Mouse (Mus musculus) cerebellum, adult 11-12 months (tissue): ENCODE measurements at regions not wholly inside any gene's neighbourhood (a gene's known extent, or its start where the extent isn't known, plus 50 kb on each side); places are given as distances from the start of the nearest gene placed in this dataset.

Experiments
- DNase-seq: peaks from one replicate; pipeline ENCODE4 v3.0.0; 2022

DNA sequence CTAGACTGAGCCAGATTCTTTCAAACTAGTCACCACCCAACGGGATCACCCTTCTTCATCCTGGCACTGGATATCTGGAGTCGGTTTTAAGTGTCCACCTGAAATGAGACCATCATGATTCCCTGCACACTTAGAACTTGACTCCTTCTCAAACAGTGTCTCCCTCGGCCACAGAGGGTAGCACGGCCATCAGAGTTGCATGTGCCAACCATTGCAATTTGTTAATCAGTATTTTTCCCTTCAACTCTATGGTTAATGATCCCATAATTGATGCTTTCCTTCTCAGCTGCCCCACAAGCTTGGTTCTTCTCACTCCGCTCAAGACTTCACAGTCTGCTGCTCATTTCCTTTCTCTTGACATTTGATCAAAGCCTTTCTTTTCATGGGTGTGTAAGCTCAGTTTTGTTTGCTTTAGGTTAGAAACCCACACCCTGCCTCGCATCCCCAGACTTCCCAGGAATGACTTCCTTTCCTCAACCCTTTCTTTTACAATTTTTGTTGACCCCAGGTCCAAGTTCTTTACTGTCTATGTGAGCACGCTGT lies 253.0 kb upstream of the Fam19a5 start:
- DNase-seq, result no peak

DNA sequence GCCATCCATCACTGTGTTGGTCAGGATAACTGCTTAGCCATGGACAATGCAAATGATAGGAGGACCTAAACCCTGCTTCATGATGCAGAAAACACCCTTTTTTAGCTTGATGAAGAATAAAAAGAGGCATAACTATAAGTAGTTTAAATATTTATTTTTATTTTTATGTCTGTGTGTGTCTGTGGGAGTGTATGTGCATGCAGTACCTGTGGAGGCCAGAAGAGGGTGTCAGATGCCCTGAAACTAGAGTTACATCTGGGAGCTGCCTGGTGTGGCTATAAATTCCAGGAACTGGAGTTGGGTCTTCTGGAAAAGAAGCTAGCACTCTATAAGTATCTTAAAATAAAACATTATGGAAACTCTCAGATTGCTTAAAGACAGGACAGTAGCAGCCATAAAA lies 224.2 kb upstream of the Fam19a5 start:
- no peak for DNase-seq

DNA sequence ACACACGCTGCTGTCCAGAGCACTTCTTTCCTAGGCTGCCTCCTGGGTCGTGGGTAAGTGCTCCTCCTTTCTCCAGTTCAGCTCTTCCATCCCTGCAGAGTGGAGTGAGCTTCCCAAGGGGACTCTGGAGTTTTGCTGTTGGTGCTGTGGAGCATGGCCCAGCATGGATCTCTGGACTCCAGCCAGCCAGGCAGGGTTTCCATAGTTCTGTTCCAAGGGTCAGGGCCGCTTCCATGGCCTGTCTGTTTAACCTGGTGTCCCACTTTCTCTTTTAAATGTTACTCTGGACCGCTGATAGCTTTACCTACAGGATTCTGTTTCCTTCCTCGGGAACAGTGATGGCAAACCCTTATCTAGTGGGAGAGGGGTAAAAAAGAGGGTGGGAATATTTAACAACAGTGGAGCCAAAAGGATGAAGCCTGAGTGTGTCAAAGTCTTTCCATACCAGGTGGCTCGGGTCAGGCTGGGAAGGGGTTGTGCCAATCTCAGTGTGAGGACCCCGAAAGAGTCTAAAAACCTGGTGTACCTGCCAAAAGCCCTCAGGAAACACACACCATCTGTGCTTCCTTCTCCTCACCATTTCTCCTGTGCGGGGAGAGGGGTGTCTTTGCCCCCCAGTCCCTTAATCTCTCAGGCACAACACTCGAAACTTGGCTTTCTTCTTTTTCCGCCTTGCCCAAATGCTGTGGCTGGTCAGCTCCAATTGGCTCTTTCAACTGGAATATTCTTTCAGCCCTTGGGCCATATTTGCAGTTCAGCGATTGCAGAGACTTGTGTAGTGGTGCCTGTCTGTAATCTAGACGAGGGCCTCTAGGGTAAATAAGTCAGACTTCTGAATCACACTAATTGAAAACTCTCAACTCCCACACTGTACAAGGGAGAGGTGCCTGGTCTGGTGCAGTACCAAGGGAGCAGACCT lies 222.8 kb upstream of the Fam19a5 start:
- no peak for DNase-seq

DNA sequence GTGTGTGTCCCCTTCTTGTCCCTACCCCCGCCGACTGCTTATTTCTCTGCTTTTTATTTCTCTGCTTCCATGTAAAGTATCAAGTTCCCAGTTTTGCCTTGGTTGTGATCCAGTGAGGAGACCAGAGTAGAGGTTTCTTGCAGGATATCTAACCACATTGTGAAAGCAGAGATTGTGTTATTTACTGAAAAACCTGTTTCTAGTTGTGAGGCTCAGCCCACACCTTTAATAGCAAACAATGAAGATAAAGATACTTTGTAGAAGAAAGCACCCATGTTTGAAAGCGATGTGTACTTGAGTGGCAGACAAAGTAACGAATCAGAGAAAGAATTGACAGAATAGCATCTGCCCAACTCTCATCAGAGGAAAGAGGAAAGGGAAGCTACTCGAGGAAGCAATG lies 218.7 kb upstream of the Fam19a5 start:
- no peak for DNase-seq

DNA sequence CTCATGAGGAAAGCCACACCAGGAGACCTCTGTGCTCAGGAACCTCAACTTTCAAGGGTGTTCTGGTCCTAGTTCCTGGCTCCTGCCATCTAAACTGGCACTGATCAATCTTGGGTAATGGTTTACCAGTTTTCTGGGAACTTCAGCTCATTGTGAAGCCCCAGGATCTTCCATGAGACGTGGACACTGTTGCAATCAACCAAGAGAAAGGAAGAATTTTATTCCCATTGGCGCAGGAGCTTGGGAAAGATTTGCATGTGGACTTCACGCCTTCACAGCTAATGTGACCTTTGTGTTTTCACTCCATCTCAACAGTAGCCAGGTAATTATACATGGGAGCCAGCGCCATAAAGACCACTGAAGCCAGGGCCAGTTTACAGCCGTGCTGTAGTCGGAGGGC lies 217.8 kb upstream of the Fam19a5 start:
- no peak for DNase-seq

DNA sequence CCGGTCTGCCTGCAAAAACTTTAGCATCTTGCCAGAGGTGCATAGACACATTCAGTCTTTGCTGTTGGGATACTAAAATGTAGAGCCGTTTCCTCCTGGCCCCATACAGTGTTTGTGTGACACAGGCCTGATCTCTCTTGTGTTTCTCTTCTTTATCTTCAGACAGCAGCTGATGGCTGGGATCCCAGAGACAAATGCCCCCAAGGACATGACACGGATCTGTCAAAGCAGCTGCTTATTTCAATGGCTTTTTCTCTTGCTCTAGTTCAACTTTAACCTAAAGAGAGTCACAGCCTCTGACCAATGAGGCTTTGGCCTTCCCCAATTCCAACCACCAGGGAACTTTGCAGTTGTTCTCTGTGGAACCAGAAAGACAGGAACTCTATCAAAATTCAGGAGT lies 211.7 kb upstream of the Fam19a5 start:
- no peak for DNase-seq

DNA sequence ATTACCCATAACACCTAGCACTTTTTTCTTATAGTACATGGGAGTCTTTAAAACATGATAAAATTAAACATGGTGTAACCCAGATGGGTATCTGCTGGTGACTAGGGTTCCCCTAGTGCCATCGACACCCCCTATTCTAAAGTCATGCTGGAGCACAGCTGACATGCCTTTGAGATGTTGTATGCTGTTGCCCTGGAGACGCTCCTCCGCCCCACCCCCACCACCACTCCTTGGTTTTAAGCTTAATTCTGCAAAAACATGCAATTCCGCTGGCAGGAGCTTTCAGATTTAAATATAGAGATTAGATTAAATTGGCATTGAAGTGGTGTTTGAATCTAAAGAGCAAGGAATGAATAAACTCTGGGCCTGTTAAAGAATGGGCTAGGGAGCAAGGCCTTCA lies 210.6 kb upstream of the Fam19a5 start:
- no peak for DNase-seq

DNA sequence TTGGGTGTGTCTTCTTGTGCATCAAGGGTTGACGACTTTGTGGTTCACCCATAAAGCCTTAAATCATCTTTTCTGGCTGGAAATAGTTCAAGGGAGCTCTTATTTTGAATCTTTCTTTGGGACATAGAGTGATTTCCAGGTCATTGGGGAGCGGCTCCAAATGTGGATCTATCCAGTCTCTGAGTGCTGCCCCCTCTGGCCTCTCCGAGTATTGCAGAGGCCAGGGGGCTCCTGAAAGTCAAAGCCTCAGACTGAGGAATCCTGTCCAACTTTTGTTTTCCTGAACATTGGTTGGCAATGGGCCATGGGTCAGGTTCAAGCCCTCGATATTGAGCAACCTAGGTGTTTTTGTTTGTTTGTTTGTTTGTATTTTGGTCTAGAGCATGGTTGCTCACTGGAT lies 209.7 kb upstream of the Fam19a5 start:
- DNase-seq, result no peak

DNA sequence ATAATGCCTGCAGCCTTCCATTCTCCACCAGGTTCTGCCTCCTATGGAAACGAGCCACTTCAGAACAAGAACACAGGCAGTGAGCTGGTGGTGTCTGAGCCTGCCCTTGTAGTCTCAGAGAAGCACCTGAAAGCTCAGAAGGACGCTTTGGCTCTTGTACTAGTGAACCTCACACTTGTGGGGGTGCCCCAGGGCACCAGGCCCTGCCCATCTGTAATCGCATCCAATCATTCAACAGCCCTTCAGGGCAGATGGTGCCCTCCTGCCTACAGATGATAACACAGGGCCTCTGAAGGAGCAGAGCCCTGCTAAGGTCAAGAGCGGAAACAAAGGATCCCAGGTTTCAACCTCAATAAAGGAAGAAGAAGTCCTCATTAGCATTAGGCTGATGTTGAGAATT lies 208.8 kb upstream of the Fam19a5 start:
- DNase-seq, result no peak

DNA sequence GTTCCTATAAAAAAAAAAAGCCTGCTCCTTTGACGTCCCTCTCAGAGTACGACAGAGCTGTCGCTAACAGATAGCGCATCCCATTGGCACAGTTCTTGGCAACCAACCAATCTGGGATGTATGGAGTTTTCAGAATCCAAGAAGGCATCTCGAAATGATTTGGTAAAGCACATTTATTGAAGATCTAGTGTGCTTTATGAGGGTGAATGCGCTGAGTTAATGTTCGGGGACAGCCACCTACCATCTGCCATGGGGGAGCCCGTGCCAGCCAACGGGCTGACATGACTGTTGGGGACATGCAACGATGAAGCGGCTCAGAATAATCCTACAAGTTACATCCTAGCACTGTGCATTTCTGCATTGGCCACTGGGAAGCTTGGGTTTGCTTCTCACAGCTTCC lies 208.4 kb upstream of the Fam19a5 start:
- peak; percentile 65 for DNase-seq

DNA sequence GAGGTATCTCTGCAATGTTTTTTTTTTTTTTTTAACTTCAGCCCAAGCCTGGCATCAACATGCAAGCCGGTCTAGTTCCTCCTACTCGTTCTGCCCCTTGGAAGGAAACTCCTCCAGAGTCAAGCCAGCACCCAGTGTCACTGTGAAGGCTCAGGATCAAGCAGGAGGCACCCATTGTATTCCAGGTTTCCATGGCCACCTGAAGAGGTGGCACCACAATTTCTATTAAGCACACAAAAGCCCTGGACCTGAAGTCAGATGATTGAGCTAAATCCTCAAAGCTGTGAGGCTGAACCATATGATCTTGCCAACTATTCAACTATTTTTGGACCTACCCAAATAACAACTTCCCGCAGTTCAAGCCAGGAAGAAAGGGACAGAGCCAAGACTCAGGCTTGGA lies 204.2 kb upstream of the Fam19a5 start:
- no peak for DNase-seq

DNA sequence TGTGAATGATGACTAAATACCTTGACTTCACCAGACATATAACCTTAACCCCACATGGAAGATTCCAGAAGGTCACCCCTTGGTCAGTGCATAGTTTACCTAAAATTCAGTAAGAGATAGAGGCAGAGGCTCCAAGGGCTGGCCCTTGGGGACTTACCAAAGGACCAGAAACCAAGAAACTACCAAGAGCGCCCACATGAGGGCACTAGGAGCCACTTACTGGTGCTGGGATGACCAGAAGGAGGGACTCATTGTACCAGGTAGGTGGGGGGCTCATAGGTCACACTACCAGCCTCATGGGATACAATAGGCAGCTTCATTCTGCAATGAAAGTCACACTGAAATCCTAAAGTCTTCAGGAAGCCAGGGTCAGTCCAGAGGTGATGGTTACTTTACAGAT lies 201.4 kb upstream of the Fam19a5 start:
- DNase-seq, result no peak

DNA sequence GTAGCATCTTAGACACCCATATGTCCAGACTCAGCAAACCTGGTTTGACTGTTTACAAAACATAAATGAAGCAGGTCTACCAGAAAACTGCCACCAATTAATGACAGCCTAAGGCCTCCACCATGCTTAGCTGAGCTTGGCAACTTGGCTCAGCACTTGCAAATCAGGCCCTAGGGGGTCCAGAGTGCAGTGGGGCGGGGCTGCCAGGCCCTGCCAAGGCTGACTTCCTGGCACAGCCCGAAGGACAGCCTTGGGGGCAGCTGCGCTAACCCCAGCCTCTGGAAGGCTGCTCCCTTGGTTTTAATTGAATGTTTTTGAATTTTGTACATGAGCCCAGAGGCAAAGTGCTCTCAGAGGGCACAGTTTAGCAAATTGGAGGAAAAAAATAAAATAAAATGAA lies 198.3 kb upstream of the Fam19a5 start:
- peak; percentile 51 for DNase-seq

DNA sequence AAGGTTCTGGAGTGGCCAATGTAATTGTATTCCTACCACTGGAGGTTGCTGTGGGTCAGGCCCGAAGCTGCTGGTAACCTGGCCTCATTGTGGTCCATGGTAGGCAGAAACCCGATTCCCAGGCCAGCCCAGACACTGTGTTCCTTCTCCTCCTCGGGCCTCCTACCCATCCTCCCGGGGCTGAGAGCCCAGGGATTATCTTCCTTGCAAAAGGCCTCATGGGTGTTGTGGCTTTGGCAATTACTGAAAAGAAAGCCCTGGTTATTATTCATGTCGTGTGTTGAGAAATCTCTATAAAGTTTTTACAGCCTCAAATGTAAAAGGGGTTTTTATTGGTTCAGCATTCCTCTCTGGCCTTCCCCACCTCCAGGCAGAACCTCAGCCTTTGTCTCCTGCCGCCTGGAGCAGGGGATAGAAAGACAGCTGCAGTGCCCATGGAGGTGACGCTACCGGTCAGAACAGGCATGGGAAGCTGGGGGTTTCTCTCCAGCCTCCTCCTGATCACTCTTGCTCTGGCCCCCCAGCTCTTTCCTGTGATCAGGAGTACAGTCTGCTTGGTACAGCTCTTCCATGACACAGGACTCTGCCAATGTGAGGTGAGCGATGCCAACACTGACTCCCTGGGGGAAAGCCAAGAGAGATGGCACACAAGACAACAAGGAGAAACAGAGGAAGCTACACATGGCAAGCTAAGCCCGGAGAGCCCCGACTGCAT lies 194.4 kb upstream of the Fam19a5 start:
- peak; percentile 64 for DNase-seq

DNA sequence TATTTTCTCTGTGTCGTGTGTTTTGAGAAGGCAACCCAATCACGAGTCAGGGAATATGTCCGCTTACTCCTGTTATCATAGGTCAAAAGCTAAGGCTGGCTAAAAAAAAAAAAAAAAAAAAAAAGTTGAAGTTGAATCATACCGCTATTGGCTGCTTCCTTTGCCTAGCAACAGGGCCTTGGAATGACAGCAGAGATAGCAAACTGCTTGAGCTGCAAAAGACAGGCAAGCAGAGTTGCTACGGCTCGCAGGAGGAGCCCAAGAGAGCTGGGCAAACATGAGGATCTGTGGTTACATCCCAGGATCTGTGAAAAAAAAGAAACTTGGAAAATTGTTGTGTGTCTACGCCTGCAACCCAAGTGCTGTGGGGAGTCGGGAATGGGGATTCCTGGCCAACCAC lies 191.3 kb upstream of the Fam19a5 start:
- DNase-seq, result no peak

DNA sequence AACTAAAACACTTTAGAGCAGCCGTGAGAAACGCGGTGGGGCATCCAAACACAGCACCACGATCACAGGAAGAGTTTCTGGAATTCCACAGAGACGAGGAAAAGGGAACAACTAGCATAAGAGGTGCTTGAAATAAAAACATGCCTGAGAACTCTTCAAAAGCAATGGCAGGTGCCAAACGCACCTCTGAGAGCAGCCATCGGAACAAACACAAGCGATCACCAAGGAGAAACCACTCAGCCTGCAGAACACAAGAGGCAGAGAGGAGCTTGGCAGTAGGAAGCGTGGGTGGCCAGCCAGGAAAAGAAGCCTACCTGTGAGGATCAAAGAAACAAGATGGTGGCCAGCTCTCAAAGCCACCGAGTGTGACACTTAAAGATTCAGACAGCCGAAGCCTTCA lies 190.2 kb upstream of the Fam19a5 start:
- DNase-seq, result no peak

DNA sequence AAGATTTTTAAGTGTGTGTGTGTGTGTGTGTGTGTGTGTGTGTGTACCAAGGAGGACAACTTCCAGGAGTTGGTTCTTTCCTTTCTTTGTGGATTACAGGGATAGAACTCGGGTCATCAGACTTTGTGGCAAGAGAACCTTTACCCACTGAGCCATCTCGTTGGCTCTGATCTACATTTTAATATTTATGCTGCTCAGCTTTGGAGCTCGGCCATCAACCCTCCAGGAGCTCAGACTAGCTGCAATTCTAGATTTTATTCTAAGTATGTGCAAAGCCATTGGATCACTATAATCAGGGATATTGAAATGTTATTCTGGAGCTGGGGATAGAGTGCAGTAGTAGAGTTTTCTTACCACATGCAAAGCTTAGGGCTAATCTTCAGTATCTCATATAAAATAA lies 183.6 kb upstream of the Fam19a5 start:
- DNase-seq, result no peak

DNA sequence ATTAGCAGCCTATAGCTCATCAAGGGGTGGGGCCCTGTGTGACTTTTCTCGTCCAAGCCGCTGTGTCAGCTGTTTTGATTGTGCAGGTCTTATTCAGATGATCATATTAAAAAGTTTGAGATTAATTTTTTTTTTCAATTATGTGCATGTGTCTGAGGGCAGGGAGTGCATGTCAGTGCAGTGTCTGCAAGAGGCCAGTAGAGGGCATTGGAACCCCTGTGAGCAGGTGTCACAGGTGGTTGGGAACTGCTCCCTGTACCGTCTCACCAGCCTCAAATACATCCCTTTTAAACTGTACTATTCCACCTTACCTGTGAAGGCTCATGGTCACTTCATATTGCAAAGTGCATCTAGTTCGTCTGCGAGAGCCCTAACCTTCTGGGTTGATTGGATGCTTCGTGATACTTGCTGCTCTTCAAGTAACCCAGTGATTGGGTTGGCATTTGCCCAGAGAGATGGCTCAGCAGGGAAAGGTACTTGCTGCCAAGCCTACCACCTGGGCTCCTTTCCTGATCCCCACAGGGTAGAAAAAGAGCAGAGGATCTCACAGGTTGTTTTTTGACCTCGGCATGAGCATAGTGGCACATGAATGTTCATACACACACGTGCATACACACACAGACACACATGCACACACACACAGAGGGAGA lies 178.3 kb upstream of the Fam19a5 start:
- DNase-seq, result peak; percentile 45

DNA sequence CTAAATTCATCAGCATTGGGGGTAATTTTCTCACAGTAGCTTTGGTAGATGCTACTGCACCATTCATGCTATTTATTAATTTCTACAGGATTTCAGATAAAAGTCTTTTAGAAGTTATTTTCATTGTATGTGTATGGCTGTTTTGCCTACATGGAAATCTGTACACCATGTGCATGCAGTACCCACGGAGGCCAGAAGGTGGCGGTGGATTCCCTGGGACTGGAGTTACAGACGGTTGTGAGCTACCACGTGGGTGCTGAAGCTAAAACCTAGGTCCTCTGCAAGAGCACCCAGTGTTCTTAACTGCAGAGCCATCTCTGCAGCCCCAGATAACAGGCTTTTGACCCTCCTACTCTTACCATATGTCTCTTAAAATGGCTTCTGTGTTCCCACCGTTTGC lies 176.7 kb upstream of the Fam19a5 start:
- no peak for DNase-seq

DNA sequence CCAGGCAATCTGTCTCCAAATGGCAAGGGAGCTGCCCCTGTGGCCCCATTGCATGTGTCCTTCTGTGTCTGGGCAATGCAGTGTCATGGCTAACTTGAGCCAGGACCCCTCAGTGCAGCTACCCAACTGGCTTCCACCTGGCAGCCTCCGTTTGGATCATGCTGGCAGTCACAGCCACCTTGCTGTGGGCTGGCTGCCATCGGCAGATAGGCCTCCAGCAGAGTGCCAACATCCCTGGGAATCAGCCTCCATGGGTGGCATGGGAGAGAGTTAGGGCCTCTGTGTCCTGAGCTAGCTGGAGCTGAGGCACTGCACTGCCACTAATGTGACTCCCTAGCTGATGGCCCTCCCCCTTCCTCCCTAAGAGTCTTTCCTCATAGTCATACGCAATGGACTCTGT lies 174.7 kb upstream of the Fam19a5 start:
- peak; percentile 54 for DNase-seq

DNA sequence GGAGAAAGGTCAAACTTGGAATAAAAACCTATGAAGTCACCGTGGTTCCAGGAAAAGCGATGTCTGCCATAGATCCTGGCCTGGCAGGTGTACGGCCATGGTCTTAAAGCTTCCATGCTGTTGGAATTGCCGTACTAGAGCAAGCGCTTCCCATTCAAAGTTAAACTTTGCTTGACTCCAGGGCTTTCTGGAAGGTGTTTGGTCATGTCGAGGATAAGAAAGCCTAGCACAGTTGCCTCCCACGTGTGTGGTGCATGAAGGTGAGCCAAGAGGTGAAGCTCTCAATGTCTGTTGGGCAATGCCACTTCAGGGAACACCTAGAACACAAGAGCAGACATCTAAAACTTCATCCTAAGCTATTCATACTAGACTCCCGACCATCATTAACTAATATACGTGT lies 174.3 kb upstream of the Fam19a5 start:
- no peak for DNase-seq

DNA sequence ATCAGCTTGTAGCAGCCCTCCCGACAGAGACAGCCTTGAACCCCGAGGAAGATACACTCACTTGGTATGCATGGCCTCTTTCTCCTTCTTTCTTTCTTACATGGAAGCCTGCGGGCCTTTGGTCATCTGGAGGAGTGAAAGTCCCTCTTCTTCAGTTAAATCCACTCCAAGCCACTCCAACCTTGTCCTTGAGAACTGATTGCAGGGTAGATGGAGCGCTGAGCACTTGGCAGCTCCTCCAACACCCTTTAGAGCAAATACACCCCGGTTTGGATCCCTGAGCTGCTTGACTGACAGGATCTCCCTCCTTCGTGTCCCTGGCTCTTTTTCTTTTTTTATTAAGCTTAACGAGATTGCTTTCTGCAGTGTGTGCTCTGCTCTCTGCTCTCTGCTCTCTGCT lies 173.3 kb upstream of the Fam19a5 start:
- no peak for DNase-seq

DNA sequence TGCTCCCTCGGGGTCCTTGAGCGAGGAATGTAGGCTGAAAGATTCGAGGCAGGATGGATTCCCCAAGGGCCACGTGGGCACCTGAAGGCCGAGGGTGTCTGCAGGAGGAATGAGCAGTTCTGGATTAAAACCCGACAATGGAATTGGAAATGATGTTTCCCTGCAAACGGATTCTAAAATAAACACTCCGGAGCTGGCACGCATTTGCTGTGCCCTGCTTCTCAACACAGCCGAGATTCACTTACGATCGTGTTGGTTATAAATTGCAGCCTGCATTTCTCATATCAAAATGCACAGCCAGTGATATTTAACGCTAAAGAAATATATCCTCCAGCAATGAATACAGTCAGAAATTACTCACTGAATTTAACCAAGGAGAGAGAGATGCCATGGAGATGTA lies 169.4 kb upstream of the Fam19a5 start:
- no peak for DNase-seq
